30 mouse cellular contexts compared by ENCODE assay signal in genomic region chr5:142709436-142709835, GRCm38 (mm10). TPM values are rescaled to one million over a fixed set of nuclear protein-coding genes. Genes with fewer than 3 reads are reported as not detected.
"Had no signal": no experiment of that assay in that cellular context is flagged by ENCODE, and none has a peak within 500 bp of the region (broad histone marks: within the 10 kb centered on the region; RNA-seq: fewer than 3 reads in every experiment).

No protein-coding gene starts in this region.

- H3K27me3 ChIP-seq: embryonic facial prominence, embryonic 12.5 days; embryonic facial prominence, embryonic 13.5 days; embryonic facial prominence, embryonic 15.5 days; forebrain, embryonic 12.5 days; forebrain, embryonic 13.5 days; forebrain, embryonic 15.5 days had no signal

- H3K4me1 ChIP-seq: embryonic facial prominence, embryonic 10.5 days; embryonic facial prominence, embryonic 12.5 days; embryonic facial prominence, embryonic 13.5 days; embryonic facial prominence, embryonic 15.5 days; forebrain, embryonic 10.5 days; forebrain, embryonic 12.5 days; forebrain, embryonic 13.5 days; forebrain, embryonic 15.5 days had no signal

- H3K9ac ChIP-seq: embryonic facial prominence, embryonic 12.5 days; embryonic facial prominence, embryonic 13.5 days; embryonic facial prominence, embryonic 15.5 days; forebrain, embryonic 12.5 days; forebrain, embryonic 13.5 days; forebrain, embryonic 15.5 days; forebrain, postnatal 0 days had no signal

- DNase-seq: cerebellum, adult 2 months; cerebellum, adult 8-10 months; cerebellum, adult 9-10 months; cerebellum, adult 9-11 months; cerebellum, postnatal 10 days; cerebellum, postnatal 14 days; cerebellum, postnatal 25 days; cerebellum, postnatal 36 days; embryo, embryonic 11 days; forebrain, postnatal 0 days; gastrocnemius, adult 2 months; gastrocnemius, postnatal 10 days; gastrocnemius, postnatal 14 days; gastrocnemius, postnatal 25 days; gastrocnemius, postnatal 36 days; heart, adult 18-20 months; heart, adult 2 months had no signal

- ATAC-seq: forebrain, embryonic 13.5 days; forebrain, embryonic 14.5 days; forebrain, embryonic 15.5 days; forebrain, embryonic 16.5 days; forebrain, postnatal 0 days had no signal

- H3K27ac ChIP-seq: embryonic facial prominence, embryonic 10.5 days; embryonic facial prominence, embryonic 12.5 days; embryonic facial prominence, embryonic 13.5 days; embryonic facial prominence, embryonic 15.5 days; forebrain, embryonic 10.5 days; forebrain, embryonic 12.5 days; forebrain, embryonic 13.5 days; forebrain, embryonic 15.5 days; gastrocnemius, adult 2 months; heart, adult 2 months had no signal

- H3K9me3 ChIP-seq: embryonic facial prominence, embryonic 12.5 days; embryonic facial prominence, embryonic 13.5 days; embryonic facial prominence, embryonic 15.5 days; forebrain, embryonic 15.5 days had no signal

- H3K4me3 ChIP-seq: embryonic facial prominence, embryonic 10.5 days; embryonic facial prominence, embryonic 12.5 days; embryonic facial prominence, embryonic 13.5 days; embryonic facial prominence, embryonic 15.5 days; erythroblast, embryonic 14.5 days; forebrain, embryonic 10.5 days; forebrain, embryonic 12.5 days; forebrain, embryonic 13.5 days; forebrain, embryonic 15.5 days; gastrocnemius, adult 2 months; heart, adult 2 months had no signal

- H3K4me2 ChIP-seq: embryonic facial prominence, embryonic 12.5 days; embryonic facial prominence, embryonic 13.5 days; embryonic facial prominence, embryonic 15.5 days; forebrain, embryonic 12.5 days; forebrain, embryonic 13.5 days; forebrain, embryonic 15.5 days had no signal

RNA-seq across cellular contexts. Expression of gene Slc29a4, which starts 17.1 kb away (rescaled TPM):
- total RNA-seq: common myeloid progenitor, adult 5-6 weeks; gastrocnemius, adult 2 months; granulocyte monocyte progenitor cell, adult 5-6 weeks had no signal
- polyA plus RNA-seq: erythroblast, embryonic 14.5 days had no signal
